Mouse (Mus musculus): ENCODE data around the gene Ptprm.

DNA sequence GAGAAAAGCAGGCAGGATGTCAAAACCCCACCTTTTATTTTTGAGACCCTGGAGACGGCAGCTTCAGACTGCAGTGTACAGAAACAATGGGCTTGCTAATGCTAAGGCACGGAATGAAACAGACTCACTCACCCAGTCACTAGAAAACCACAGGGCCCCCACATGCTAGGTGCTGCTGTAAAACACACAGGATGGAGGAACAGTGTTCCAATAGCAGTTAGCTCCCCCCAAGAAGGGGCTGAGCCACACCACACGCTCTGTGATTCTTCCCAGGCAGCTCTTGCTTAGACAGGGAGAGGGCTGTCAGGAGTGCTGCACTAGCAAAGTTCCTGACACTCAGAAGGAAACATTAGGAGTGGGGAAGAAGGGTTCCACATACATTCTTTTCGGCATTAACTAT, 306.6 kb downstream of the Ptprm start:
- TF ChIP-seq POLR2A (IDR thresholded peaks at IDR 0.05; ENCODE audit: borderline replicate concordance, extremely low read depth, insufficient read depth, insufficient read length, poor library complexity, severe bottlenecking) (no peak), CTCF (IDR thresholded peaks at IDR 0.05; ENCODE audit: borderline replicate concordance, extremely low read depth, insufficient read depth, insufficient read length) (no peak)

Data from brain, embryonic 14.5 days (tissue).